Mouse (Mus musculus) hindbrain, embryonic 10.5 days (tissue): Measurements from ENCODE around the gene Ip6k2. TPM values are rescaled to one million over a fixed set of nuclear protein-coding genes. Genes with fewer than 3 reads are reported as not detected.

Experiments used
- DNase-seq: peaks from one replicate; pipeline ENCODE4 v3.0.0-alpha.2; 2017; ENCODE audit warnings: low spot score
- H3K27ac ChIP-seq: fragments of 300-500 bp; sonication (generic); 2 replicates; pipeline ENCODE4 v1.5.1; 2016; ENCODE audit warnings: mild to moderate bottlenecking, moderate library complexity
- H3K27me3 ChIP-seq: fragments of 300-500 bp; sonication (generic); 2 replicates; pipeline ENCODE4 v1.6.1; 2016; ENCODE audit warnings: mild to moderate bottlenecking; ENCODE audit not compliant: poor library complexity, insufficient read depth, severe bottlenecking
- H3K36me3 ChIP-seq: fragments of 300-500 bp; sonication (generic); 2 replicates; pipeline ENCODE4 v1.6.1; 2016; ENCODE audit warnings: mild to moderate bottlenecking, moderate library complexity
- H3K4me1 ChIP-seq: fragments of 300-500 bp; sonication (generic); replicated peaks from 2 replicates; pipeline ENCODE4 v1.6.1; 2016; ENCODE audit warnings: mild to moderate bottlenecking
- H3K4me3 ChIP-seq: fragments of 300-500 bp; sonication (generic); 2 replicates; pipeline ENCODE4 v1.5.1; 2016; ENCODE audit warnings: mild to moderate bottlenecking, moderate library complexity
- H3K9me3 ChIP-seq: fragments of 300-500 bp; sonication (generic); 2 replicates; pipeline ENCODE4 v1.6.1; 2016; ENCODE audit warnings: mild to moderate bottlenecking, moderate library complexity
- WGBS: fragments of 180-500 bp; shearing (Covaris S2); methylation state at CpG from one replicate; pipeline ENCODE4 v1.1.7; 2016; 5-methylcytosine and 5-hydroxymethylcytosine counted together
- polyA plus RNA-seq: library from polyadenylated mRNA; unstranded; fragments of >200 nt; fragmentation: Nextera tagmentation; extraction: Ambion mirVana; gene quantifications from 2 replicates; pipeline ENCODE4 v1.2.1, GENCODE M21; 2016

Gene Ip6k2
- polyA plus RNA-seq, 1 experiment from 2014 or later: 117 TPM

DNA sequence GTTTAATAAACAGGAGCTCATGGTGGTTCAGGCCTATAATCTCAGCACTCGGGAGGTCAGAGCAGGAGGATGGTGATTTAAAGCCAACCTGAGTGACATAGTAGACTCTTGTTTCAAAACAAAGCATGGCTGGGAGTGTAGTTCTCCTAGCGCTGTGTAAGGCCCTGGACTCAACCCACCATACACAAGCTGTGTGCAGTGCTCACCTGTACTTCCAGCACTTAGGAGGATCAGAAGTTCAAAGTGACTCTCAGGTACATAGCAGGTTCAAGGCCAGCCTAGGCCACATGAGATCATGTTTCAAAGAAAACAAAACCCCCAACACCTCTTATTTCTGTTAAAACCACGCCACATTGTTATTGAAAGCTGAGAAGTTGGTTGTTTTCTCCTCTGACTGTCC is 5.1 kb downstream of the Ip6k2 start:
- H3K9me3 ChIP-seq: no peaks in the 10 kb centered on the region
- H3K4me3 ChIP-seq: no peak overlapping the region
- peaks cover 37% of the 10 kb centered on the region for H3K36me3 ChIP-seq
- no peaks in the 10 kb centered on the region for H3K27me3 ChIP-seq
- no peak for DNase-seq
- peaks cover 76% of the 10 kb centered on the region for H3K4me1 ChIP-seq
- H3K27ac ChIP-seq: no peak overlapping the region
- WGBS: 75% methylated on average over 3 of the region's 3 CpGs

DNA sequence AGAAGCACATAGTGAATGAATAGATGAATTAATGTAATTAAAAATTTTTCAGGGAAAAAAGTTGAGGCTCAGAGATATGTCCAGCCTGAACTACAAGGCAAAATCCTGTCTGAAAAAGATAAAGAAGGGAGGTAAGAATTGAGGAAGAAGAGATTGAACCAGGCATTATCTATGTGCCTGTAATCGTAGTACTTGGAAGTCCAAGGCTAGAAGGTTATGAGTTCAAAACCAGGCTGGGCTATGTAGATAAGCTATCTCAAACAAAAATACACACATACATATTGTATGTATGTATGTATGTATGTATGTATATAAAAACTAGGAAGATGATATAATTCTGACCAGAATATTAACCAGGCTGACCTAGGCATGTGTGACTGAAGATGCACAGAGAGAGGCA is 8.7 kb downstream of the Ip6k2 start:
- Histone ChIP-seq H3K27ac (no peak overlapping the region), H3K9me3 (no peaks in the 10 kb centered on the region), H3K36me3 (peaks cover 46% of the 10 kb centered on the region), H3K4me3 (no peak overlapping the region), H3K27me3 (no peaks in the 10 kb centered on the region), H3K4me1 (peaks cover 77% of the 10 kb centered on the region)
- DNase-seq: no peak
- 89% methylated on average over 1 of the region's 1 CpGs for WGBS

DNA sequence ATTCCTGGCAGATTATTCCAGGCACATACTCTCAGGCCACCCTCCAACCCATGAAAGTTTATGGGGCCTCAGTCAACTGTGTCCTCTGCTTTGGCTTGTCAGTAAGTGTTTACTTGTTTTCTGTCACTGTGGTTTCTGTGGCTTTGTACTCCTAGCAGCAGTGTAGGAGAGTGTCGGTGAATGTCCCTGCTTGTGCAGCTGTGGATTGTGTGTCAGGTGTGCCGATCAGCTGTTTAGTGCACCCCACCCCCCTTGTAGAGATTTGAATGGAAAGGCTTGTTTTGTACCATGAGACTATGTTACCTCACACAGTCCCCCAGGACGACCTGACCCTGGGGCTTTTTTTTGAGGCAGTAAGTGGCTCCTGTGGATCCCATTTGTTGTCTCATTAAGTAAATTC is 9.1 kb downstream of the Ip6k2 start:
- no peaks in the 10 kb centered on the region for H3K9me3 ChIP-seq
- peaks cover 46% of the 10 kb centered on the region for H3K36me3 ChIP-seq
- no peak overlapping the region for H3K4me3 ChIP-seq
- H3K27me3 ChIP-seq: no peaks in the 10 kb centered on the region
- peaks cover 73% of the 10 kb centered on the region for H3K4me1 ChIP-seq
- H3K27ac ChIP-seq: no peak overlapping the region
- 66% methylated on average over 3 of the region's 3 CpGs for WGBS
- no peak for DNase-seq

DNA sequence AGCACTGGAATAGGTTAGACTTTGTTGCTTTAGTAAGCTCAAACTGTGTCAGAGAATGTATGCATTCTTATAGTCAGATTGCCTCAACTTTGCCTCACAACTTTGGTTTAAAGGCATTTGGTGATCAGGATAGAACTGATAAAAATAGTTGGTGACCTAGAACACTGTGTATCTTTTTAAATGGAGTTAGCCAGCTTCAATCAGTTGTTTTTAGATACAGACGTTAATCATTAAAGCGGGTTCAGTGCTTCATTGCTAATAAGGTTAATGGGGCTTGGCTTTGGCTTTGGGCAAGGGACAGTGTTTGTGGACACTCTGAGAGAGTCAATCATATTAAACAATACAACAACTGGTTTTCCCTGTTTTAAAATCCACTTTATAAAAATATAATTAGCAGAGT is 11.7 kb downstream of the Ip6k2 start:
- WGBS: 78% methylated on average over 2 of the region's 2 CpGs
- Histone ChIP-seq H3K9me3 (no peaks in the 10 kb centered on the region), H3K4me1 (peaks cover 48% of the 10 kb centered on the region), H3K4me3 (no peak overlapping the region), H3K36me3 (peaks cover 56% of the 10 kb centered on the region), H3K27me3 (no peaks in the 10 kb centered on the region), H3K27ac (no peak overlapping the region)
- no peak for DNase-seq

DNA sequence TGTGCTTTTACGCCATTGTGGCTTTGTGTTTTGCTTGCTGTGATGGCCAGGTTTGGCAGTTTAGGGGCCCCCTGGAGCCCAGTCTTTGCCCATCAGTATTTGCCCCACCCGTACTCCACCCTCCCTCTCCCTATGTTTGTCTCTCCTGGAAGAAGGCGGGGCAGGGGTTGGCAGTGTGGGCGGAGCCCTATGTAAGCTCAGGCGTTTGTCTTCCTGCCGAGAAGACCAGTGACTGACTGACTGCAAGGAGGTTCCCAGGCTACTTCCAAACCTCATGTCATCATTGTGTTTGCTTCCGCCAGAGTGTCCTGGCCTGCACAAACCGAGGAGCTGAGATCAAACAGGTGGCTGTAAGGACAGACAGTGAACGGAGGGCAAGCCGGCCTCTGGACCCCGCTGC is 12.2 kb downstream of the Ip6k2 start:
- Histone ChIP-seq H3K9me3 (no peaks in the 10 kb centered on the region), H3K4me3 (peak overlapping the region; percentile 23; the same call in 1 of the 2 replicates), H3K27ac (0 out of 2 replicates have a peak overlapping the region, but pooled peaks have one; percentile 12), H3K27me3 (no peaks in the 10 kb centered on the region), H3K36me3 (peaks cover 59% of the 10 kb centered on the region), H3K4me1 (peaks cover 48% of the 10 kb centered on the region)
- 40% methylated on average over 11 of the region's 11 CpGs for WGBS
- DNase-seq: no peak

DNA sequence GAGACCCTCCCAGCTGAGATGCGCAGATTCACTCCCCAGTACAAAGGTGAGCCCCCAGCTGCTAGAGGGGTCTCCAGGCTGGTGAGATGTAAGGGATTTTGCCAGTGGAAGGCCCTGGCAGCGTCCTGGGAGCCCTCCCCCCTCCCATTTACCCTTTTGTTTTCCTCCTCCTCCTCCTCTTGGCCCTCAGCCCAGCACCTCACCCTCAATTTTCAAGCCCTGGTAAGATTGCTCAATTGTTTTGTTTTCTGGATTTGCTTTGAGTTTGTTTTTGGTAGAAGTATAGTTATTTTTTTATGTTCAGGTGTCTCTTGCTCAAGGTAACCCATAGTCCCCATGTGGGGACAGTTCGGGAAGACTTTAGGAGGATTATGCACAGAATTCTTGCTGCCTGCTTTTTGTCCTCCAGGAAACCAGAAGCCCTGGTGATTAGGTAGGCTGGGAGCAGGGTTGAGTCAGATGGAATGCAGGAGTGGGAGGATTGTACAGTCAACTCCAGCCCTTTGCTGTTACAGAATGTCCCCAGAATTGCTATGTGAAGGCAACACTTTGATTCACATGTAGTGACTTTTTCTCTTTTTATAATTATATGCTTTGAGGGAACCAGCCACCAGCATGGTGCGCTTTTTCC is 12.9 kb downstream of the Ip6k2 start:
- peaks cover 66% of the 10 kb centered on the region for H3K36me3 ChIP-seq
- 80% methylated on average over 4 of the region's 4 CpGs for WGBS
- peaks cover 46% of the 10 kb centered on the region for H3K4me1 ChIP-seq
- H3K27ac ChIP-seq: 0 out of 2 replicates have a peak overlapping the region, but pooled peaks have one; percentile 12
- no peak for DNase-seq
- H3K4me3 ChIP-seq: peak overlapping the region; percentile 23; the same call in 1 of the 2 replicates
- no peaks in the 10 kb centered on the region for H3K27me3 ChIP-seq
- H3K9me3 ChIP-seq: no peaks in the 10 kb centered on the region

DNA sequence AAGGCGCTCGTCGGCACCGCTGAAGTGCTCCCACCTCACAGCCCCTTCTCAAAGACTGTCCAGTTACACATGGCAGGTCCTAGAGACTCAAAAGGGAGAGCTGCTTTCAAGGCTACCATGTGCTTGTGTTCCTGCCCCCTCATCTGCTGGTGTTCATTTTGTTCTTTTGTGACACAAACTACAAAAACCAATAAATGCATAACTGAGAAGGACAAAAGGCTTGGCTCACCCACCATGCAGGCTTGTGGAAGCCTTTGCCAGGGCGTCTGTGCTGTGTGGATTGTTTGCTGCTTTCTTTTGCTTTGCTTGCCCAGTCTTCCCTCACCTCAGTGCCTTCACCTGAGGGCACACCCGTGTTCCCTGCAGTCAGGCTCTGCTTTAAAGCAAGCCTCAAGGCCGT is 13.9 kb downstream of the Ip6k2 start:
- WGBS: 91% methylated on average over 7 of the region's 7 CpGs
- Histone ChIP-seq H3K4me3 (no peak overlapping the region), H3K9me3 (no peaks in the 10 kb centered on the region), H3K36me3 (peaks cover 76% of the 10 kb centered on the region), H3K27ac (no peak overlapping the region), H3K27me3 (no peaks in the 10 kb centered on the region), H3K4me1 (peaks cover 40% of the 10 kb centered on the region)
- DNase-seq: no peak

DNA sequence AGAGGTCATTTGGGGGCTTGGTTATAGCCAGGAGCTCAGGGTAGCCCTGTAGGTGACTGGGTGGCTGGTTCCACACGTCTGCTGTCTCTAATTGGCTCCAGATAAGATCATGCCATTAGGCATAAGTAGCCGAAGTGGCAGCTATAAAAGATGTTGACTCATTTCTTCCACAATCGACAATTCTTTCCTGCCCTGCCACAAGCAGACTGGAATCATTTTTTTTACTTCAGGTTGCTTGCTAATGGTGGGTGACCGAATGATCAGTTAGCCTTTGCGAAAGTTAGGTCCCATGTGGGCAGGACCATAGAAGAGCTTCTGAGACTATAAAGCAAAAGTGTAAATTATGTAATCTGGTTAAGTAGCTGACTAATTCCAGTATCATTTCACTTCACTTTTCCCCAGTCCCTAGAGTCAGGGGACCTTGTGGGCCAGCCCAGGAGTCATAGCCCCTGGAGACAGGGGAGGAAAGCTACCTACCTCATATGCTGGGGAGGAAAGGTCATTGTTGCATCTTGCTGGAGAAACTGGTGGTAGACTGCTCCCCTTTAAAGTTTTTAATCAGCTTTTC is 15.0 kb downstream of the Ip6k2 start:
- peaks cover 83% of the 10 kb centered on the region for H3K36me3 ChIP-seq
- DNase-seq: no peak
- no peaks in the 10 kb centered on the region for H3K27me3 ChIP-seq
- H3K27ac ChIP-seq: no peak overlapping the region
- H3K4me3 ChIP-seq: no peak overlapping the region
- 88% methylated on average over 5 of the region's 5 CpGs for WGBS
- peaks cover 29% of the 10 kb centered on the region for H3K4me1 ChIP-seq
- H3K9me3 ChIP-seq: no peaks in the 10 kb centered on the region

DNA sequence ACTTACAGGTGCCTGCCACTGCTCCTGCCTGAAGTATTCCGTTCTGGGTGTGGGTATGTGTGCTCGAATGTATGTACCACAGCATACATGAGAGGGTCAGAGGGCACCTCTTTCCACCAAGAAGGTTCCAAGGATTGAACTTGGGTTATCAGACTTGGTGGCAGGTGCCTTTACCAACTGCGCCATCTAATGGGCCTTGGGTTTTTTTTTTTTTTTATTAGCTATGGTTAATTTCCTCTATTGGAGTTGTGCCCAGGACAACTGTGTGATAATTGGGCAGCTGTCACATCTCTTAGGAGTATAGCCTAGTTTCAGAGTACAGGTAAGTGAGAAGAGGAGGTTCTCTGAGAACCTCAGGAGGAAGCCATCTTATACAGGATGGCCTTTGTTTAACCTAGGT is 16.0 kb downstream of the Ip6k2 start:
- Histone ChIP-seq H3K36me3 (peaks cover 87% of the 10 kb centered on the region), H3K9me3 (no peaks in the 10 kb centered on the region), H3K27me3 (no peaks in the 10 kb centered on the region), H3K4me1 (peaks cover 21% of the 10 kb centered on the region), H3K4me3 (no peak overlapping the region), H3K27ac (no peak overlapping the region)
- DNase-seq: no peak
- WGBS: 95% methylated on average over 3 of the region's 3 CpGs

DNA sequence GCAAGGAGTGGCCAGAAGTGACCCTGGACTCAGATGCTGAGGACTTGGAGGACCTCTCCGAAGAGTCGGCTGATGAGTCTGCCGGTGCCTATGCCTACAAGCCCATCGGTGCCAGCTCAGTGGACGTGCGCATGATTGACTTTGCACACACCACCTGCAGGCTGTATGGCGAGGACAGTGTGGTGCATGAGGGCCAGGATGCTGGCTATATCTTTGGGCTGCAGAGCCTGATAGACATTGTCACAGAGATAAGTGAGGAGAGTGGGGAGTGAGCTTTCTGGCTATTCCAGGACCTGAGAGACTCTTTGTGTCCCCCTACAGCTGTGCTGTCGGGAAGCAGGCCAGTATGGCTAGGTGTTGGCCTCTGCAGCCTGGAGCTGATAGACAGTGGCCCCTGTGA is 22.2 kb downstream of the Ip6k2 start:
- H3K4me1 ChIP-seq: peaks cover 16% of the 10 kb centered on the region
- H3K36me3 ChIP-seq: peaks cover 71% of the 10 kb centered on the region
- H3K27me3 ChIP-seq: no peaks in the 10 kb centered on the region
- 89% methylated on average over 8 of the region's 8 CpGs for WGBS
- H3K27ac ChIP-seq: no peak overlapping the region
- no peak overlapping the region for H3K4me3 ChIP-seq
- DNase-seq: no peak
- no peaks in the 10 kb centered on the region for H3K9me3 ChIP-seq

DNA sequence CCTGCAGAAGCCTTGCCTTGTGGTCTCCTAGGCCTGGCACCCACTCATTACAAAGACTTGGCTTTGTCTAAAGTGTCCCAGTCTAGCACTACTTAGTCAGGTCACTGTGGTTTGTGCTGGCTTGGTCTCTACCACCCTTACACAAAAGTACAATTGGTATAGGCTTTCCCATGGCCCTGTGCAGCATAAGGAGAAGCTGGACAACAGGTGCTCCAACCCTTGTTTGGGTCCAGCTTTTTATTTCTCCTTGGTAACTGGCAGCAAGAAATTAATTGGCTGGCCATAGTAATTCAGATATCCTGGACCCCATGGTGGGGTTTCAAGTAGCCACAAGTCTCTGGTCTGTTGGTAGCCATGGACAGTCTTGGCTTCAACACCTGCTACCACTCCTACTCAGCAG is 22.8 kb downstream of the Ip6k2 start:
- Histone ChIP-seq H3K9me3 (no peaks in the 10 kb centered on the region), H3K4me1 (peaks cover 16% of the 10 kb centered on the region), H3K36me3 (peaks cover 70% of the 10 kb centered on the region), H3K27ac (no peak overlapping the region), H3K27me3 (no peaks in the 10 kb centered on the region), H3K4me3 (no peak overlapping the region)
- DNase-seq: no peak

DNA sequence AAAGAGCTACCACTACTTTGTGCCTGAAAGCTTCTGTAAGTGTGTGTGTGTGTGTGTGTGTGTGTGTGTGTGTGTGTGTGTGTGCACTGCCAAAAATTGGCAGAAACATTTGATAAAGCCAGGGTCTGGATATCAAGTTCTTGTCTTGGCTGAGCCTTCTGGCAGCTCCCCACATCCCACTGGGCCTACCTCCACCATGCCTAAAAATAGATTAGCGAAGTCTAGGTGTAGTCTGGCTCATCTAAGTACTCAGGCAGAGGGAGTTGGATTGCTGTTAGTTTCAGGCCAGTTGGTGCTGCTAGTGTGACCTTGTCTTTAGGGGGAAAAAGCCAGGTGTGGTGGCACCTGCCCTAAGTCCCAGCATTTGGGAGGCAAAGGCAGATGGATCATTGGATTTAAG is 23.2 kb downstream of the Ip6k2 start:
- no peaks in the 10 kb centered on the region for H3K9me3 ChIP-seq
- H3K4me3 ChIP-seq: no peak overlapping the region
- H3K36me3 ChIP-seq: peaks cover 70% of the 10 kb centered on the region
- H3K27ac ChIP-seq: no peak overlapping the region
- no peaks in the 10 kb centered on the region for H3K27me3 ChIP-seq
- WGBS: 100% methylated on average over 1 of the region's 1 CpGs
- DNase-seq: no peak
- H3K4me1 ChIP-seq: peaks cover 16% of the 10 kb centered on the region

DNA sequence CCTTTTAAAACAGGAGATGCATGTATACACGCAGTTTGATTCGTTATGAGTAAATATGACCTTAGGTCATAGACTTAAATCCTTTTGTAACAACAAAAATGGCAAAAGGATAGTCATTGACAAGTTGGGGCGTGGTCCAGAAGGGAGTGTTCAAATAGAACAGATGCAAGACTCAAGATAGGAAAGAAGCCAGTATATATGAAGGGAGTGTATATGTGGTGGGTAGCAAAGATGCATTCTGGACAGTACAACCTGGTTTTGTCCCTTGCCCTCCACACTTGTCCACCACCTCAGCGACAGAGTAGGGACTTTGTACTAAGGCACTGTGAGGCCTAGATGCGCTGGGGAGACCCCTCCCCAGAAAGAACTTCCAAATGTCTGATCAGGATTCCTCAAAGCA is 24.1 kb downstream of the Ip6k2 start:
- Histone ChIP-seq H3K27ac (0 out of 2 replicates have a peak overlapping the region, but pooled peaks have one; percentile 89), H3K27me3 (no peaks in the 10 kb centered on the region), H3K36me3 (peaks cover 70% of the 10 kb centered on the region), H3K9me3 (no peaks in the 10 kb centered on the region), H3K4me1 (peaks cover 16% of the 10 kb centered on the region), H3K4me3 (peak overlapping the region; percentile 83; the same call in 1 of the 2 replicates)
- WGBS: 78% methylated on average over 5 of the region's 5 CpGs
- no peak for DNase-seq
